Mouse (Mus musculus): ENCODE results near the gene Ly6g5c. TPM values are rescaled to one million over a fixed set of nuclear protein-coding genes. Genes with fewer than 3 reads are reported as not detected.

Gene Ly6g5c
- polyA plus RNA-seq, 1 experiment from 2014 or later: not detected

GRCm38 (mm10) chr17:35085208-35085865 is 22.7 kb upstream of the Ly6g5c start, which contains the start of gene Ly6g6f:
Ly6g6f (minus strand) TSS chr17:35085610.
- no peaks in the 10 kb centered on the region for H3K36me3 ChIP-seq (replicated peaks; ENCODE audit: control insufficient read depth, insufficient read depth, low read depth, low read length)
- no peak within 1 kb of the TSS for H3K9ac ChIP-seq (replicated peaks; ENCODE audit: low read length)
- H3K9me3 ChIP-seq (replicated peaks; ENCODE audit: control insufficient read depth, low read length): no peaks in the 10 kb centered on the region
- ATAC-seq (replicated peaks; ENCODE audit: insufficient number of reproducible peaks, low FRiP score, low TSS enrichment, low read depth) (no peak), DNase-seq (ENCODE audit: low spot score) (no peak)
- peaks cover 3% of the 10 kb centered on the region for H3K4me1 ChIP-seq (ENCODE audit: control insufficient read depth, insufficient read depth, low read length)
- H3K27ac ChIP-seq (replicated peaks; ENCODE audit: low read depth, low read length): no peak within 1 kb of the TSS
- 78% methylated on average over 7 of the region's 7 CpGs for WGBS
- no peak within 1 kb of the TSS for H3K4me3 ChIP-seq (ENCODE audit: low read depth, low read length)
- no peak within 1 kb of the TSS for H3K4me2 ChIP-seq (ENCODE audit: low read depth, low read length)
- no peaks in the 10 kb centered on the region for H3K27me3 ChIP-seq (ENCODE audit: control insufficient read depth, insufficient read depth, low read length)

GRCm38 (mm10) chr17:35088151-35088550 is 19.9 kb upstream of the Ly6g5c start:
- no peak for DNase-seq (ENCODE audit: low spot score)
- no peak for ATAC-seq (replicated peaks; ENCODE audit: insufficient number of reproducible peaks, low FRiP score, low TSS enrichment, low read depth)
- Histone ChIP-seq H3K4me2 (ENCODE audit: low read depth, low read length) (no peak overlapping the region), H3K27ac (replicated peaks; ENCODE audit: low read depth, low read length) (no peak overlapping the region), H3K4me3 (ENCODE audit: low read depth, low read length) (no peak overlapping the region), H3K36me3 (replicated peaks; ENCODE audit: control insufficient read depth, insufficient read depth, low read depth, low read length) (0 out of 2 replicates have a peak, but pooled peaks cover 3% of the 10 kb centered on the region), H3K27me3 (ENCODE audit: control insufficient read depth, insufficient read depth, low read length) (no peaks in the 10 kb centered on the region), H3K4me1 (ENCODE audit: control insufficient read depth, insufficient read depth, low read length) (peaks cover 3% of the 10 kb centered on the region), H3K9me3 (replicated peaks; ENCODE audit: control insufficient read depth, low read length) (no peaks in the 10 kb centered on the region), H3K9ac (replicated peaks; ENCODE audit: low read length) (no peak overlapping the region)
- 51% methylated on average over 2 of the region's 2 CpGs for WGBS

GRCm38 (mm10) chr17:35088825-35089644 is 19.0 kb upstream of the Ly6g5c start, which contains the start of gene Abhd16a:
Abhd16a (plus strand) TSS chr17:35089263.
- H3K9ac ChIP-seq (replicated peaks; ENCODE audit: low read length): peak within 1 kb of the TSS; percentile 88
- WGBS: 3% methylated on average over 63 of the region's 67 CpGs
- H3K9me3 ChIP-seq (replicated peaks; ENCODE audit: control insufficient read depth, low read length): no peaks in the 10 kb centered on the region
- ATAC-seq (replicated peaks; ENCODE audit: insufficient number of reproducible peaks, low FRiP score, low TSS enrichment, low read depth): peak; percentile 96
- peak within 1 kb of the TSS; percentile 44 for H3K4me3 ChIP-seq (ENCODE audit: low read depth, low read length)
- H3K27me3 ChIP-seq (ENCODE audit: control insufficient read depth, insufficient read depth, low read length): no peaks in the 10 kb centered on the region
- peak; percentile 96 for DNase-seq (ENCODE audit: low spot score)
- peak within 1 kb of the TSS; percentile 47 for H3K4me2 ChIP-seq (ENCODE audit: low read depth, low read length)
- 0 out of 2 replicates have a peak, but pooled peaks cover 3% of the 10 kb centered on the region for H3K36me3 ChIP-seq (replicated peaks; ENCODE audit: control insufficient read depth, insufficient read depth, low read depth, low read length)
- peaks cover 3% of the 10 kb centered on the region for H3K4me1 ChIP-seq (ENCODE audit: control insufficient read depth, insufficient read depth, low read length)
- peak within 1 kb of the TSS; percentile 87 for H3K27ac ChIP-seq (replicated peaks; ENCODE audit: low read depth, low read length)

- 70% methylated on average over 8 of the region's 8 CpGs for WGBS
- ATAC-seq (replicated peaks; ENCODE audit: insufficient number of reproducible peaks, low FRiP score, low TSS enrichment, low read depth): no peak
- Histone ChIP-seq H3K4me2 (ENCODE audit: low read depth, low read length) (peak overlapping the region; percentile 47), H3K4me3 (ENCODE audit: low read depth, low read length) (peak overlapping the region; percentile 44), H3K9me3 (replicated peaks; ENCODE audit: control insufficient read depth, low read length) (no peaks in the 10 kb centered on the region), H3K27ac (replicated peaks; ENCODE audit: low read depth, low read length) (no peak overlapping the region), H3K27me3 (ENCODE audit: control insufficient read depth, insufficient read depth, low read length) (no peaks in the 10 kb centered on the region), H3K9ac (replicated peaks; ENCODE audit: low read length) (peak overlapping the region; percentile 88), H3K4me1 (ENCODE audit: control insufficient read depth, insufficient read depth, low read length) (peaks cover 3% of the 10 kb centered on the region), H3K36me3 (replicated peaks; ENCODE audit: control insufficient read depth, insufficient read depth, low read depth, low read length) (peaks cover 3% of the 10 kb centered on the region; the same call in 1 of the 2 replicates)
- DNase-seq (ENCODE audit: low spot score): no peak
Measured at GRCm38 (mm10) chr17:35090166-35090932, 17.7 kb upstream of the Ly6g5c start.

GRCm38 (mm10) chr17:35092403-35093198 is 15.5 kb upstream of the Ly6g5c start:
- Histone ChIP-seq H3K27me3 (ENCODE audit: control insufficient read depth, insufficient read depth, low read length) (no peaks in the 10 kb centered on the region), H3K9me3 (replicated peaks; ENCODE audit: control insufficient read depth, low read length) (no peaks in the 10 kb centered on the region), H3K36me3 (replicated peaks; ENCODE audit: control insufficient read depth, insufficient read depth, low read depth, low read length) (peaks cover 5% of the 10 kb centered on the region), H3K4me2 (ENCODE audit: low read depth, low read length) (no peak overlapping the region), H3K4me3 (ENCODE audit: low read depth, low read length) (no peak overlapping the region), H3K9ac (replicated peaks; ENCODE audit: low read length) (no peak overlapping the region), H3K27ac (replicated peaks; ENCODE audit: low read depth, low read length) (no peak overlapping the region), H3K4me1 (ENCODE audit: control insufficient read depth, insufficient read depth, low read length) (peaks cover 3% of the 10 kb centered on the region)
- ATAC-seq (replicated peaks; ENCODE audit: insufficient number of reproducible peaks, low FRiP score, low TSS enrichment, low read depth): no peak
- 88% methylated on average over 14 of the region's 14 CpGs for WGBS
- DNase-seq (ENCODE audit: low spot score): no peak

- H3K4me1 ChIP-seq (ENCODE audit: control insufficient read depth, insufficient read depth, low read length): peaks cover 3% of the 10 kb centered on the region
- ATAC-seq (replicated peaks; ENCODE audit: insufficient number of reproducible peaks, low FRiP score, low TSS enrichment, low read depth): no peak
- WGBS: 93% methylated on average over 15 of the region's 15 CpGs
- H3K4me3 ChIP-seq (ENCODE audit: low read depth, low read length): no peak overlapping the region
- H3K9ac ChIP-seq (replicated peaks; ENCODE audit: low read length): no peak overlapping the region
- H3K4me2 ChIP-seq (ENCODE audit: low read depth, low read length): no peak overlapping the region
- H3K36me3 ChIP-seq (replicated peaks; ENCODE audit: control insufficient read depth, insufficient read depth, low read depth, low read length): peaks cover 7% of the 10 kb centered on the region
- DNase-seq (ENCODE audit: low spot score): no peak
- H3K27ac ChIP-seq (replicated peaks; ENCODE audit: low read depth, low read length): no peak overlapping the region
- H3K9me3 ChIP-seq (replicated peaks; ENCODE audit: control insufficient read depth, low read length): no peaks in the 10 kb centered on the region
- H3K27me3 ChIP-seq (ENCODE audit: control insufficient read depth, insufficient read depth, low read length): no peaks in the 10 kb centered on the region
Measured at GRCm38 (mm10) chr17:35094475-35095365, 13.4 kb upstream of the Ly6g5c start.

- no peak overlapping the region for H3K4me2 ChIP-seq (ENCODE audit: low read depth, low read length)
- H3K4me1 ChIP-seq (ENCODE audit: control insufficient read depth, insufficient read depth, low read length): no peaks in the 10 kb centered on the region
- ATAC-seq (replicated peaks; ENCODE audit: insufficient number of reproducible peaks, low FRiP score, low TSS enrichment, low read depth) (no peak), DNase-seq (ENCODE audit: low spot score) (no peak)
- H3K27me3 ChIP-seq (ENCODE audit: control insufficient read depth, insufficient read depth, low read length): no peaks in the 10 kb centered on the region
- no peak overlapping the region for H3K9ac ChIP-seq (replicated peaks; ENCODE audit: low read length)
- WGBS: 86% methylated on average over 12 of the region's 12 CpGs
- H3K27ac ChIP-seq (replicated peaks; ENCODE audit: low read depth, low read length): no peak overlapping the region
- no peaks in the 10 kb centered on the region for H3K9me3 ChIP-seq (replicated peaks; ENCODE audit: control insufficient read depth, low read length)
- no peak overlapping the region for H3K4me3 ChIP-seq (ENCODE audit: low read depth, low read length)
- H3K36me3 ChIP-seq (replicated peaks; ENCODE audit: control insufficient read depth, insufficient read depth, low read depth, low read length): peaks cover 9% of the 10 kb centered on the region
Measured at GRCm38 (mm10) chr17:35096597-35096996, 11.5 kb upstream of the Ly6g5c start.
